Mouse (Mus musculus) common myeloid progenitor, adult 5-6 weeks (primary cell): ENCODE measurements at regions not wholly inside any gene's neighbourhood (a gene's known extent, or its start where the extent isn't known, plus 50 kb on each side); places are given as distances from the start of the nearest gene placed in this dataset.

Experiments used
- ATAC-seq: replicated peaks from 2 replicates; pipeline ENCODE4 v1.8.0; 2016; ENCODE audit warnings: low read depth, mild to moderate bottlenecking, moderate TSS enrichment, inconsistent platforms; ENCODE audit not compliant: poor library complexity, severe bottlenecking

DNA sequence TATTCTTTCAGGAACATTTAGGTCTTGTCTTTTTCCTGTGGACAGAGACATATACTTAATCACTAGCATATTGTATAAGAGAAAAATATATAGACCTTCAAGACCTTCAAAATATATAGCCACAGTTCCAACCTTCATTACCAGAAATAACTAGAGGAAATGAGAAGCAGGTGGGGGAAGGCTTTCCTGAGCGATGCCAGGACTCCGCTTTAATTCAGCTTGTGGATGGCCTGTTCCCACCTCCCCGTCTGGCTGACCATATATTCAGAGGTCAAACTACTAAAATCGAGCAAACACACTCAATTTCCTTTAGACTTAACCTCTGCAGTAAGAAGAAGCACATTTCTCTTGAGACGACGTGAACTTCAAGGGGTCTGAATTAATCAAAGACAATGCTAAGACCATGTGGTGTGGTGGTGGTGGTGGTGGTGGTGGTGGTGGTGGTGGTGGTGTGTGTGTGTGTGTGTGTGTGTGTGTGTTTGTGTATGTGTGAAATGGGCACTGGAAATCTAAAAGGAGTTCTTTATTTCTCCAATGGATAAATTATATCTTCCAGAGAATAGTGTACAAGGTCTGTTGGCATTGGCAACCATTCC lies 62.7 kb upstream of the Bach2 start:
- ATAC-seq: no peak

DNA sequence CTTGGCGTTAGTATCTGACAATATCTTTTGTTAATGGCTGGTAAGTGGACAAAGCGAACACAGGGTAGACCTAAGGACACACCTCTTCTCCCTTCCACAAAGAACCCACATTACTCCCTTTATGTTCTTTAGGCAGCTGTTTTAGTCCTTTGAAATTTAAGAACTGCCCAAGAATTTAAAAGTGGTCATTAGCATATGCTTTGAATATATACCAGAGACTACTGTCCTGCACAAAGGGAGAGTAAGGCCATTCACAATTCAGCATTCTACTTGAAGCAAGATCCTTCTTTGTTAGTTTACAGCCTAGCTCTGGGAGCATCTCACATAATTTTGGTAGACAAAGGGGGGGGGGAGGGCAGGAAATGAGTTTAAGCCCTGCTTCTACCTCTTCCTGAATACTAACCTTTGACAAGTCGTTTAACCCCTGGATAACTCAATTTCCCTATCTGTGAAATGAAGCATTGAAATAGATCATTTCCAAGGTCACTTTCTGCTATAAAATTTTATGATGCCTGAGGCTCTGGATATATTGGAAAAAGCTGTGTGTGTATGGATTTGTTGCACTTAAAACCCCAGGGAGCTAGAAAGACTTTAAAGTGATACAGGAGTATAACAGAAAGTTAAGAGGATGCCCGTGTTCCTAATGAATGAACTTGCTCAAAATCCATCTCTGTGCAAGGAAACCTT lies 62.0 kb upstream of the Bach2 start:
- ATAC-seq: no peak

DNA sequence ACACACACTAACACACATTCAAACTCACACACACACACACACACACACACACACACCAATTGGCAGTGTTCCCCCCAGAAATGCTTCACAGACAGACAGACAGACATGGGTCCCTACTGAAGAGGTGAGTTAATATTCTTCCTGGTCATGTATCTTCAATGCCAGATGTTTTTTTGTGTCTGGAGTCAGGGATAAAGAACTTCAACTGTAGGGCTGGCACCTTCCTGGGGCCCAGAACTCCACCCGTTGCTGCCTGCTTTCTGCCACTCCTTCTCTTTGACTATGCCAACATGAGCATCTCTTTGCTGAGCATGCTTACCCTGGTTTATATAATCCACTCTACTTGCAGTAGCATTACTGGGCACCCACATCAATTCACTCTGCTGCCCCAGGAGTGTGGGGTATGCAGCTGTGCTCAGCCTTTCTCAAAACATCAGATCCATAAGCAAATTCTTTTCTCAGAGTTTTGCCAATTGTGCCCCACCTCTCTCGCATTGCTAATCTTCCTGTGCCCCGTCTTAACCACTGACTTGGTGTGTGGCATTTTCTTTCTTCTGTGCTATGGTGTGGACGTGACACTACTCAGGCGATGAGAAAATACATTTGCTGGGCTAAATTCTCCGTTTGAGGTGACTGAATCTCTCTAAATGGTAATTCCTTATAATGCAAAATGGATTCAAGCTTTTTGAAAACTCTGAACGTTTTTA lies 60.5 kb upstream of the Bach2 start:
- peak; percentile 57 for ATAC-seq

DNA sequence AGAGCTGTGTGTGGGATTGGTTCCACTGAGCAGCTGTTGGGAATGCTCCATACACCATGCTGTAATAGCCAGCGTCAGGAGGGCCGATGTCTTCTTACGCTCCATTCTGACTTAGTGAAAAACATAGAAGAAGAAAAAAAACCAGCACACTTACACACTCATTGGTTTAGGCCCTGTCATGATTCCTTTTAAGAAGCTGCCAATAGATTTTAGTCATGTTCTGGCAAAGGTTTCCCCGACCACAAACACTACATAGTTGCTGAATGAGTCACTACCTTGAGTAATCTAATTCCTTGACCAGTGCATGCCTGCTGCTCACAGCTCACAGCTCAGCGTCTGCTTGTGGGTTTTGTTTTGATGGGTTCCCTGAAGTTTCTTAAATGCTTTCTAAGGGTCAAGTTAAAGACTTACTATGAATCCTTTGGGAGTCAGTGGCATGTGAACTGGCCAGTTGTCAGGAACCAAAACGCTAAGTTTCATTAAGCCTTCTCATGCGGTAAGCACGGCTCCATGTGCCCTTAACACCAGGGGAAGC lies 58.8 kb upstream of the Bach2 start:
- ATAC-seq: peak; percentile 37

DNA sequence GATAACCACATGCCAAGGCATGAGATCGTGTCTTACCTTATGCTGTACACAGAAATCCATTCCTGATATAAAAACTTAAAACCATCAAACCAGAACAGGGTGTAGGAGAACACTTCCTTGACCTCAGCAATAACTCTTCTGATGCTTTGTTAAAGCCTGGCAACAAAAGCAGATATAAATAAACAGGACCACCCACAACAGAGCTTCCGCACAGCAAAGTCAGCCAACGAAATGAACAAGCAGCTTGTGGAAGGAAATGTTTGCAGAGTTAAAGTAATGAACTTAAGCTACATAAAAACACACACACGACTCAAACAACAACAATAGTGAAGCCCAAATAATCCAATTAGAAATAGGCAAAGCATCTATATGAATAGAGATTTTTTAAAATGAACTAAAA lies 54.8 kb upstream of the Bach2 start:
- ATAC-seq: no peak

DNA sequence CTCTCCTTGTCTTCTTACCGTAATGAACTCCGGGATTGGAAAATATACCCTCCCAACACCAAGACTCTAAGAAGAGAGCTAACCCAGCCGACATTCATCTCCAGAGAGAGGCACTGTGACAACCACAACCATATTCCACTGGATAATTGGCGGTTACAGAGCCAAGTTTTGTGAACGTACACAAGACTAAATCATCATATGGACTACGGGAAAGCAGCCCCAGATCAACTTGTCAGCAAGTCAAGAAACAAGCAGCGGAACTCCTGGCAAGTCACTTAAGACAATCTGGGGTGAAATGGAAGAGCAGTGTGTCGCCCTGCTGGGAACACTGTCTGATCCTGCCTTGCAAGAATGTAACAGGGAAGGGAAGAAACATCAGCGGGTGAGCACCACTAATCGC lies 52.6 kb upstream of the Bach2 start:
- ATAC-seq: no peak

DNA sequence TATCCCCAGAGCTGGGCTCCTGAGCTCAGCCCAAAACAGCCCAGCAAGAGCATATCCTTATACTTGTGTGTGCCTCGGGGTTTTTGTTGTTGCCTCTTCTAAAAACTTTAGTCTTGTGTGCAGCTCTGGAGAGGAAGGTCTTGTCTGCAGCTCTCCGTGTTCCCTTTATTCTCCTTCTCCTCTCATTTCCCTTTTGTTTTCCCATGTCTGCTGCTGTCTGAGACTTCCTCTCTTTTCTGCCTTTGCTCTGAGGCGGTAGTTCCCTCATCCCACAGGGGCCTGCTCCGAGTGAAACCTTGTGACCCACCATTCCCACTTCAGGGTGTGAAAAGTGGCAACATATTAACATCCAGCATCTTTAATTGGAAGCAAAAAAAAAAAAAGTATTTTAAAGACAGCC lies 51.5 kb upstream of the Bach2 start:
- no peak for ATAC-seq

DNA sequence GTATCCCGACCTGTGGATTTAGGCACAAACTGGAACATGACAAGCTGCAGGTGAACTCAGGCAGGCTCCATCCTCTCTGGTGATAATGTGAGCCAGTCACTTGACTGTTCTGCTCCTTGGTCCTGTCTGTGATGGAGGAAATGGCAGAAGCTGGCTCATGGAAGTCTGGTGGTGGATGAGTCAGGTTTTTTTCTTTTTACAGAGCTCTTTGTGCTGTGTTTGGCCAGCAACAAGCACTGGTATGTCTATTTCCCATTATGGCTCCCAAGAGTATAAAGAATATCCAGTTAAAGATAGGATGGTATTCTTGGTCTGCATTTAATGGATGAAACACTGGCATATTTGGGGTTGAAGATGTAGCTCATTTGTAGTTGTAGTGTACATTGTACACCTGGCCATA lies 50.5 kb upstream of the Bach2 start:
- no peak for ATAC-seq

DNA sequence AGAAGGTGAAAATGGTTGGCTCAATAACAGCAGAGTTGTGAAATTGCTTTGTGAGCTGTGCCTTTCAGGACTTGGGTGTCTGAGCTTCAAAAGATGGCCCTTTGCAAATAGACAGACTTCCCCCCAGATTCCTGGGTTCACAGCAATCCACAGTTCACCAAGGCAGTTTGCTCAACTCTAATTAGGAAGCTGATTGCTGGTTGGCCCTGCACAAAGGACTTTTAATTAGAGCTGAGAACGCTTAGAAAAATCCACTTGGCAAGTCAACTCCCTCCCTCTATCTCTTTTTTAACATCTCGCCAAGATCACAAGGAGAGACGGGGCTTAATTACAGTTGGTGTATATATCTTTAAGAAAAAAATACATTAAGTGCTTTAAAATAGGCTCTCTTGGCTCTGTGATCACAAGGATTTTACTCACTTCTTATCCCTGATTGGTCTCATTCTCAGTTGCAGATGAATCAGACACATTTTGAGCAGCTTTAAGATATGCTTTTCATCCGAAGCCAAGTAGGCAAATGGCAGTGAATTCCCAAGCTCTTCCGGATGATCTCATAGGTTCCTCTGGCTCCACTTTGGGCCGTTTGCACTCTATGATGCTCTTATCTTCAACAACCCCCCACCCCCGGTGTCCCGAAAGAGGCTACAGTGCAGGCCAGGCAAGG lies 49.7 kb upstream of the Bach2 start:
- ATAC-seq: no peak
